Mouse (Mus musculus): ENCODE data around the gene Isoc2a. TPM values are rescaled to one million over a fixed set of nuclear protein-coding genes. Genes with fewer than 3 reads are reported as not detected.

Gene Isoc2a
- total RNA-seq, 2 experiments from 2014 or later: 14.2 to 14.8 TPM

- DNase-seq (ENCODE audit: low spot score in 2 of 2): no peak
These were observed 57.4 kb downstream of the Isoc2a start for GRCm38 (mm10) chr7:4934160-4934914.

GRCm38 (mm10) chr7:4936832-4937231 lies 59.9 kb downstream of the Isoc2a start:
- no peak for DNase-seq (ENCODE audit: low spot score in 2 of 2)

- DNase-seq (ENCODE audit: low spot score in 2 of 2): no peak
These were observed 60.4 kb downstream of the Isoc2a start for GRCm38 (mm10) chr7:4937392-4937791.

GRCm38 (mm10) chr7:4938456-4938855 lies 61.5 kb downstream of the Isoc2a start:
- DNase-seq (ENCODE audit: low spot score in 2 of 2): peak; percentile 60 to 73

GRCm38 (mm10) chr7:4940068-4940479 lies 63.1 kb downstream of the Isoc2a start:
- peak; percentile 69 to 88 for DNase-seq (ENCODE audit: low spot score in 2 of 2)

GRCm38 (mm10) chr7:4942673-4943072 lies 65.7 kb downstream of the Isoc2a start:
- DNase-seq (ENCODE audit: low spot score in 2 of 2): no peak

GRCm38 (mm10) chr7:4943223-4943815 lies 66.4 kb downstream of the Isoc2a start:
- peak; percentile 91 to 96 for DNase-seq (ENCODE audit: low spot score in 2 of 2)

Other genes with a start within 250 kb of the Isoc2a start
- 10 to 100 TPM; 13.9 to 16.7 TPM for gene Tmem86b, start 245.7 kb upstream of the Isoc2a start, total RNA-seq (2021)
- gene Ppp6r1, start 218.1 kb upstream of the Isoc2a start, total RNA-seq (2021): 100 to 1,000 TPM; 129 to 135 TPM
- gene Hspbp1, start 192.1 kb upstream of the Isoc2a start, total RNA-seq (2021): 100 to 1,000 TPM; 100 to 105 TPM
- 100 to 1,000 TPM; 436 to 437 TPM for gene Brsk1, start 186.5 kb upstream of the Isoc2a start, total RNA-seq (2021)
- not detected for gene Tmem150b, start 151.9 kb upstream of the Isoc2a start, total RNA-seq (2021)
- gene Kmt5c, start 137.0 kb upstream of the Isoc2a start, total RNA-seq (2021): 10 to 100 TPM; 19.0 to 25.2 TPM
- gene Cox6b2, start 124.1 kb upstream of the Isoc2a start, total RNA-seq (2021): 1 to 10 TPM; 5.0 to 8.8 TPM
- not detected for gene Fam71e2, start 105.9 kb upstream of the Isoc2a start, total RNA-seq (2021)
- gene Il11, start 94.3 kb upstream of the Isoc2a start, total RNA-seq (2021): under 1 TPM; 0.28 to 0.30 TPM
- not detected for gene Tmem190, start 94.2 kb upstream of the Isoc2a start, total RNA-seq (2021)
- 1 to 10 TPM; 2.0 to 3.1 TPM for gene Tmem238, start 87.5 kb upstream of the Isoc2a start, total RNA-seq (2021)
- gene Rpl28, start 84.3 kb upstream of the Isoc2a start, total RNA-seq (2021): 100 to 1,000 TPM; 439 to 453 TPM
- 100 to 1,000 TPM; 101 to 108 TPM for gene Ube2s, start 64.6 kb upstream of the Isoc2a start, total RNA-seq (2021)
- 100 to 1,000 TPM; 102 to 115 TPM for gene Shisa7, start 32.5 kb upstream of the Isoc2a start, total RNA-seq (2021)
- 1 to 10 TPM; 4.5 to 5.9 TPM for gene Isoc2b, start 6.9 kb upstream of the Isoc2a start, total RNA-seq (2021)
- gene Gm36210, start 29.4 kb downstream of the Isoc2a start, total RNA-seq (2021): under 1 TPM in 1 of 2 experiments, not detected in 1; 0.46 TPM
- 10 to 100 TPM; 14.7 to 15.9 TPM for gene Zfp628, start 38.1 kb downstream of the Isoc2a start, total RNA-seq (2021)
- gene Nat14, start 44.9 kb downstream of the Isoc2a start, total RNA-seq (2021): 100 to 1,000 TPM; 104 TPM
- 1 to 10 TPM; 2.6 to 3.3 TPM for gene Ssc5d, start 48.6 kb downstream of the Isoc2a start, total RNA-seq (2021)
- gene Sbk2, start 87.3 kb downstream of the Isoc2a start, total RNA-seq (2021): under 1 TPM; 0.26 to 0.45 TPM
- gene Sbk3, start 94.0 kb downstream of the Isoc2a start, total RNA-seq (2021): under 1 TPM; 0.58 to 0.91 TPM
- 10 to 100 TPM; 25.1 to 27.8 TPM for gene Zfp579, start 119.0 kb downstream of the Isoc2a start, total RNA-seq (2021)
- gene Zfp524, start 137.3 kb downstream of the Isoc2a start, total RNA-seq (2021): 1 to 10 TPM; 7.4 to 7.8 TPM
- gene Fiz1, start 137.5 kb downstream of the Isoc2a start, total RNA-seq (2021): 10 to 100 TPM; 23.3 to 25.7 TPM
- gene Gm44973, start 138.3 kb downstream of the Isoc2a start, total RNA-seq (2021): not detected
- gene Zfp865, start 143.2 kb downstream of the Isoc2a start, total RNA-seq (2021): 10 to 100 TPM; 34.9 to 35.5 TPM
- 10 to 100 TPM; 57.3 to 59.7 TPM for gene Ccdc106, start 143.4 kb downstream of the Isoc2a start, total RNA-seq (2021)
- gene 4632433K11Rik, start 157.0 kb downstream of the Isoc2a start, total RNA-seq (2021): not detected
- gene Zfp784, start 161.3 kb downstream of the Isoc2a start, total RNA-seq (2021): 1 to 10 TPM; 4.4 to 4.8 TPM
- gene Zfp580, start 174.4 kb downstream of the Isoc2a start, total RNA-seq (2021): 10 to 100 TPM; 27.8 to 31.0 TPM
- gene U2af2, start 185.0 kb downstream of the Isoc2a start, total RNA-seq (2021): 100 to 1,000 TPM; 176 to 181 TPM
- 100 to 1,000 TPM; 482 to 504 TPM for gene Epn1, start 203.1 kb downstream of the Isoc2a start, total RNA-seq (2021)
- not detected for gene Rfpl4, start 239.8 kb downstream of the Isoc2a start, total RNA-seq (2021)
- gene Rasl2-9, start 248.8 kb downstream of the Isoc2a start, total RNA-seq (2021): under 1 TPM; 0.49 to 0.68 TPM

All from left cerebral cortex, adult 18-20 months (tissue).